In the genomic region with DNA sequence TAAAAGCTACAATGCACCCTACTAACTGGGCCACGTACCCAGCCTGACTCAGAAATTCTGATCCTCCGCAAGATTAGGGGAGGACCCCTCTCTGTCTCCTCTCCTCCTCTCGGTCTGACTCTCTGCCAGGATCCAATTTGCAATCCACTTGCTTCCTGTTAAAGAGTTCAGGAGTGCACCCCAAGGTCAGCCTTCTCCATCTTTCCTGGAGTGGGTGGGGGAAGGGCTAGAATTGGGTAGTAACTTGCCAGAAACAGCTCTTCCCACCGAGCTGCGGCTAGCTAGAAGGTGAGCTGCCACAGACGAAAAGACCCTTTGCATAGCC, we compare ENCODE assay signal across 8 mouse cellular contexts. TPM values are rescaled to one million over a fixed set of nuclear protein-coding genes. Genes with fewer than 3 reads are reported as not detected.
DNase-seq lines count a peak whose midpoint lies in the region; ATAC-seq and TF ChIP-seq lines count a peak whose summit lies in the region.

No protein-coding gene starts in this region.

- no peaks in the 10 kb centered on the region for H3K27me3 ChIP-seq in forebrain, embryonic 14.5 days (replicated peaks; ENCODE audit: control insufficient read depth, insufficient read depth, low read length)
- H3K27me3 ChIP-seq in kidney, adult 2 months (replicated peaks; ENCODE audit: control insufficient read depth, insufficient read depth, low read length), result no peaks in the 10 kb centered on the region
- H3K27me3 ChIP-seq in stomach, embryonic 16.5 days (ENCODE audit: control insufficient read depth, insufficient read depth, low read length), result no peaks in the 10 kb centered on the region

- 2% methylated on average over 6 of the region's 6 CpGs for WGBS in forebrain, embryonic 14.5 days
- 22% methylated on average over 6 of the region's 6 CpGs for WGBS in kidney, adult 2 months
- WGBS in stomach, embryonic 16.5 days, result 3% methylated on average over 6 of the region's 6 CpGs

- H3K36me3 ChIP-seq in forebrain, embryonic 14.5 days (ENCODE audit: control insufficient read depth, insufficient read depth, low read length), result no peaks in the 10 kb centered on the region
- H3K36me3 ChIP-seq in kidney, adult 2 months (ENCODE audit: control insufficient read depth, insufficient read depth, low read length), result no peaks in the 10 kb centered on the region
- no peaks in the 10 kb centered on the region for H3K36me3 ChIP-seq in stomach, embryonic 16.5 days (ENCODE audit: control insufficient read depth, insufficient read depth, low read length)

- peak overlapping the region; percentile 78 for H3K9ac ChIP-seq in forebrain, embryonic 14.5 days (ENCODE audit: low read length)
- H3K9ac ChIP-seq in stomach, embryonic 16.5 days (ENCODE audit: low read length), result peak overlapping the region; percentile 73

- peaks cover 3% of the 10 kb centered on the region; the same call in 1 of the 2 replicates for H3K4me1 ChIP-seq in forebrain, embryonic 14.5 days (ENCODE audit: control insufficient read depth, insufficient read depth, low read length)
- H3K4me1 ChIP-seq in kidney, adult 2 months (ENCODE audit: control insufficient read depth, insufficient read depth, low read length), result peaks cover 6% of the 10 kb centered on the region; the same call in 1 of the 2 replicates
- H3K4me1 ChIP-seq in stomach, embryonic 16.5 days (ENCODE audit: control insufficient read depth, insufficient read depth, low read length), result peaks cover 7% of the 10 kb centered on the region

- no peaks in the 10 kb centered on the region for H3K9me3 ChIP-seq in forebrain, embryonic 14.5 days (replicated peaks; ENCODE audit: control insufficient read depth, low read length)
- no peaks in the 10 kb centered on the region for H3K9me3 ChIP-seq in stomach, embryonic 16.5 days (replicated peaks; ENCODE audit: control insufficient read depth, low read length)

- H3K27ac ChIP-seq in forebrain, embryonic 14.5 days (ENCODE audit: low read depth, low read length), result peak overlapping the region; percentile 84
- peak overlapping the region; percentile 69; the same call in 1 of the 2 replicates for H3K27ac ChIP-seq in kidney, adult 2 months (ENCODE audit: insufficient read depth, low read depth, low read length)
- H3K27ac ChIP-seq in stomach, embryonic 16.5 days (ENCODE audit: low read length), result peak overlapping the region; percentile 95

- TF ChIP-seq CTCF in kidney, adult 2 months (conservative IDR thresholded peaks at IDR 0.05; ENCODE audit: insufficient read depth, insufficient read length, low read depth, low read length), result no peak

- peak; percentile 3; the same call in 1 of the 2 replicates for ATAC-seq in forebrain, embryonic 14.5 days
- no peak for ATAC-seq in stomach, embryonic 16.5 days (ENCODE audit: insufficient read depth, low FRiP score)
- no peak for ATAC-seq in CD4-positive, CD25-positive, alpha-beta regulatory T cell, adult 4 months

- H3K4me3 ChIP-seq in forebrain, embryonic 14.5 days (ENCODE audit: low read depth, low read length), result peak overlapping the region; percentile 58
- H3K4me3 ChIP-seq in kidney, adult 2 months (ENCODE audit: insufficient read depth, low read depth, low read length), result peak overlapping the region; percentile 70
- peak overlapping the region; percentile 60 for H3K4me3 ChIP-seq in stomach, embryonic 16.5 days (replicated peaks; ENCODE audit: low read length)

- peak overlapping the region; percentile 70 for H3K4me2 ChIP-seq in forebrain, embryonic 14.5 days (ENCODE audit: low read length)
- peak overlapping the region; percentile 62 for H3K4me2 ChIP-seq in stomach, embryonic 16.5 days (ENCODE audit: low read depth, low read length)

- TF ChIP-seq POLR2A in kidney, adult 2 months (IDR thresholded peaks at IDR 0.05; ENCODE audit: low read depth, low read length), result no peak

- peak; percentile 82 for DNase-seq in embryo, embryonic 11 days
- no peak for DNase-seq in embryo, embryonic 10.5 days (ENCODE audit: low spot score)
- DNase-seq in Muller cell, postnatal 12 days (ENCODE audit: inconsistent ontology term), result peak; percentile 65
- DNase-seq in forebrain, embryonic 14.5 days (ENCODE audit: low spot score), result no peak
- peak; percentile 54 for DNase-seq in kidney, adult 2 months
- DNase-seq in lung, postnatal 10 days, result peak; percentile 68

RNA-seq across cellular contexts. Expression of gene Spred2, which starts 4.8 kb away (rescaled TPM):
- polyA plus RNA-seq in forebrain, embryonic 14.5 days (2014; fragmentation: Nextera tagmentation; extraction: Ambion mirVana), result 5.4 and 6.5 TPM in 2 replicates
- polyA plus RNA-seq in kidney, adult 2 months (2012; rRNA removed), result 20.0 and 21.2 TPM in 2 replicates
- polyA plus RNA-seq in stomach, embryonic 16.5 days (2015; fragmentation: Nextera tagmentation; extraction: Ambion mirVana), result 5.0 TPM in 2 replicates
- polyA plus RNA-seq in CD4-positive, CD25-positive, alpha-beta regulatory T cell, adult 4 months (2017; shearing (Covaris generic)), result 1 to 10 TPM; 2.8 to 4.4 TPM

Comparison
In these comparisons a context has a peak if more than half of its experiments do, and no peak if none do; other contexts are left out.
1. DNase-seq: peak in embryo, embryonic 11 days (single experiment), Muller cell, postnatal 12 days (single experiment), kidney, adult 2 months (single experiment) and lung, postnatal 10 days (single experiment); none in embryo, embryonic 10.5 days (single experiment) and forebrain, embryonic 14.5 days (single experiment).
2. Peak in every context shown above with its lines, with median percentiles within 50 percentile points of each other: H3K27ac ChIP-seq and H3K4me3 ChIP-seq.